Mouse (Mus musculus) cortical plate, adult 2 months (tissue): ENCODE results near the gene Hist2h2be.
"Not testable (repeated sequence)": the region's sequence is repeated elsewhere in the genome, so short reads cannot be mapped to it uniquely, and the experiment has no call there.

Experiments
- CTCF ChIP-seq: fragments of 200-500 bp; IDR thresholded peaks from 2 replicates; pipeline ENCODE4 v1.5.1; 2011; ENCODE audit warnings: mild to moderate bottlenecking, control low read depth, low read length; ENCODE audit not compliant: insufficient read depth; ENCODE audit errors: extremely low read depth
- POLR2A ChIP-seq: fragments of 200-500 bp; IDR thresholded peaks from 2 replicates; pipeline ENCODE4 v1.6.1; 2011; ENCODE audit warnings: mild to moderate bottlenecking, low read length, control low read depth; ENCODE audit not compliant: insufficient read depth; ENCODE audit errors: extremely low read depth

DNA sequence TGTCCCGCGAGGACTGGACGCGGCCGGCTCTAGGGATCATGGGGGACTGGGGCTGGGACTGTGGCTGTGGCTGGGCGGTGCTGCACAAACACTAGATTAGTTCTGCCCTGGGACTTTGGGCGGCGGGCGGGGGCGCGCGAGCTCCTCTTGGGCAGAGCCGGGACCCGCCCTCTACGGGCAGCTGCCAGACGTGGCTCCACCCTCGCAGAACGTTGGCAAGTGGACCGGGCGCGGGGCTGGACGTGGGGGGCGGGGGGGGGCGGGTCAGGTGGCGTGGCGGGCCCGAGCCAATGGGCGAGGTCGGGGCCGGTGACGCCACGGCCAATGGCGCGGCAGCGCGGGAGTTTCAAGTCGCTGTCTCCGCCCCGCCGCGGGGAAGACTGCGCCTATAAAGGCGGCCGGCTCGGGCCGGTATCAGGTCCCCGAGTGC is 25.5 kb downstream of the Hist2h2be start, which contains the start of gene Hist2h3c1:
- TF ChIP-seq CTCF, POLR2A: not testable (repeated sequence)
